Mouse (Mus musculus) CD4-positive naive resting alpha-beta T cell, adult 76 days (primary cell): ENCODE data around the gene Olfr1134. TPM values are rescaled to one million over a fixed set of nuclear protein-coding genes. Genes with fewer than 3 reads are reported as not detected.

Source experiments
- total RNA-seq: library from RNA; stranded (reverse); gene quantifications from one replicate; pipeline ENCODE4 v1.2.4, GENCODE M21; 2023

Olfr1134 gene
- not detected for total RNA-seq

DNA sequence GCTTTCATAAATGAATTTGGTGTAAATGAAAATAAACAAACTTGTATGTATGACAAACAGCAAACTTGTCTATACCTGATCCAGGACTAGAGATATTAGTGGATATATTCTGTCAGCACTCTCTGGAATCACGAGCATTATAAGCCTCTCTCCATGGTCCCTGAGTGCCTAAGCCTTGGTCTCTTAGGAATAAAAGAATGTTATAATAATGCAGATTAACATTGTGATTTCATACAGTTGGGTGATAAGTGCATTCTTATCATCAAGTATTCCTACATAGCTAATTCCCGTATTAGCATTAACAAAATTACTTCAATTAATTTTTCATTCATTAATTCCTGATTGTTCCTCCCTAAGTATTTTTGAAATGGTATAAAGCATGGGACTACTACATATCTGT, at the start of gene Olfr1134:
Gene Olfr1134 (minus strand): TSS at position 101 of the 400 bp plus-strand sequence.

DNA sequence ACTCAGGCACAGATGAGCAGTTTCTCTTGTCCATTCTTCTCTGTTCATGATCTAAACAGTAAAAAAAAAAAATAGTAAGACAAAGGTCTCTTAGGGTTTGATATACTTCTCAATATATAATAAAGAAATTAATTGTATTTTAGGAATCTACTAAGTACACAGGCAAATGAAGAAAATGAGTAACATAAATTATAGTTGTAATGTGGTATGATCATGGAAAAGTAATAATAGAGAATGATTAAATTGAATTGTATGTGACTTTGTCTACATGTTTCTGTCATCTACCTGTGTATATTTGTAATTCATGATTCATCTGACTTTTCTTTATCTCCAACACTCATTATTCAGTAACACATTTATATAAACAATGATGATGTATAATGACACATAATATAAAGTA, 35.6 kb upstream of the Olfr1134 start, which contains the start of gene Olfr1136:
Gene Olfr1136 (minus strand): TSS at position 101 of the 400 bp plus-strand sequence.

DNA sequence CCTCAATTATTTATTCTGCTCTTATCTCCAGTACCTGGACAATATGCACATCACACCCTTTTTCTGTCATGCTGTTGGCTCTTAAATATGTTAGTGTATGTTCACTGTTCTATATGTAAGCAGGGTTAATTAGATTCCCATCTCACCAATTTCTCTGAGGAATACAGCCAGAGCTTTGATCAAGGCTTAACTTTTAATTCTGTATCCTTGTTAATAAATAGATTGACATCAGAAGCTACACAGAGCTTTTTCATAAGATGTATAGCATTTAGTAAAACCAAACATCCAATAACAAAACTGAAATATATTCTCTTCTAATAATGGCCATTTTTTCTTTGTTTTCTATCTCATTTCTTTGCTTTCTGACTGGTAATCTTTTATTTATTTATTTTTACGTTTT, 15.3 kb upstream of the Olfr1134 start, which contains the start of gene Olfr1135:
Gene Olfr1135 (minus strand): TSS at position 101 of the 400 bp plus-strand sequence.

DNA sequence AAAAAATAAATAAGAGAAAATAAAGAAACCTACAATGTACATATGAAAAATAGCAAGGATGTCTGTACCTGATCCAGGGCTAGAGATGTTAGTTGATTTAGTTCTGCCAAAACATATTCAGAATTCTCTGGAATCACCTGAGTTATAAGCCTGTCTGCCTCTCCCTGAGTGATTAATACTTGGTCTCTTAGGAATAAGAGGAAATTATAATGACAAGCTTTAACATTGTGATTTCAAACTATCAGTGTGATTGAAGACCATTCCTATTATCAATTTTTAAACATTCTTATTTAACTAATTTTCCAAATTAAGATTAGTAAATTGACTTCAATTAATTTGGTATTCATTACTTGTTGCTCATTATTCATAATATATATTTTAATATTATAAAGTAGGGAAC, 11.0 kb downstream of the Olfr1134 start, which contains the start of gene Olfr1133:
Gene Olfr1133 (minus strand): TSS at position 101 of the 400 bp plus-strand sequence.

DNA sequence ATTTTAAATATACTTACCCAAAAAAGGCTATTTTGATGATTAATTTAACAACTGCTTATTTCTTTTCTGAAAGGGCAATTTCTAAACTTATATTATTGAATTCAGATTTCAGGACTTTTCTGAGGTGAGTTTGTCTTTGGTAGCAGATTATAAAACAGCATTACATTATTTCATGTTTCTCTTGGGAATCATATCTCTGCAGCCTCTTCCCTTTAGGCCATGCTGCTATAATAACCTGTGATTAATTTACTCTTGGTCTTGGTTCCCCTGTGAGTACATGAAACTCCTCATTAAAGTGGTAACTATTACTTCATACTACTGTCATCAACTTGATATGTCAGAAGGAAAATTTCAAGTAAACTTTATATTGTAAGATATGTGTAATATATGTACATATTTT, 20.8 kb downstream of the Olfr1134 start, which contains the start of gene Olfr1132:
Gene Olfr1132 (minus strand): TSS at position 101 of the 400 bp plus-strand sequence.

DNA sequence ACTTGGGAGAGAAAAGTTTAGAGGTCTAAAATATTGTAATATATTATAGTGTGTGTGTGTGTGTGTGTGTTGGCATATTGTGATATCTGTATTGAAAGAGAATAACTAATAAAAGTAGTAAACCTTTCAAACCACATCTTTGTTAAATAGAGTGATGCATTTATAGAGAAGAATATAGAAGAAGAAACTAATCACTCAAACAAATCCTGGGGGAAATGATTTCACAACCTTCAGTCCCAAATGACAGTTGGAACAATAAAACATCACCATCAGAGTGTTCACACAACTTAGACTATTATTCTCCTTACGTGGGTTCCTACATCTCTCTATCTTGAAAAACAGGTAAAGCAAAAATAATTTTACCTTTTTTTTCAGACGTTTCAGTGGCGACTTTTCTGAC, 31.5 kb downstream of the Olfr1134 start, which contains the start of gene Olfr1131:
Gene Olfr1131 (plus strand): TSS at position 301 of the 400 bp plus-strand sequence.

DNA sequence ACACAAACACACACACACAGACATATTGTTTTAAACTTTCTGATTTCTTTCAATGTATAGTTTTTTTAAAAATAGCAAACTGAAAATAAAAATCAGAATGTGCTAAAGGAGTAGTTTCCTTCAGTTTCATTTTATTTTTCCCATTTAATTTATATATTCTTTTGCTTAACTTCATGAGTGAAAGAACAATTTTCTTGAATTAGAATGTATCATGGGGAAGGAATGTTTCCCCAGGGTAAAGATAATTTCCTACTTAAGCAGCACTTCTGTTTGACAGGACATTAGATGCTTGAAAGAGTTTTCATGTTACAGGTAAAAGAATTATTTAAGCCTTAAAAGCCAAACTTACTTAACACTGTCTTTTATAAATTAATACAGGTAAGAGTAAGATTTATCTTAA, 52.3 kb downstream of the Olfr1134 start, which contains the start of gene Olfr1130:
Gene Olfr1130 (plus strand): TSS at position 301 of the 400 bp plus-strand sequence.

Other genes with a start within 250 kb of the Olfr1134 start
- not detected for gene Olfr1123, start 241.8 kb downstream of the Olfr1134 start, total RNA-seq
- not detected for gene Olfr1124, start 228.2 kb downstream of the Olfr1134 start, total RNA-seq
- not detected for gene Olfr1126, start 204.5 kb downstream of the Olfr1134 start, total RNA-seq
- not detected for gene Pramel7, start 161.4 kb downstream of the Olfr1134 start, total RNA-seq
- gene Pramel6, start 151.9 kb downstream of the Olfr1134 start, total RNA-seq, result not detected
- not detected for gene Olfr153, start 126.7 kb downstream of the Olfr1134 start, total RNA-seq
- gene Olfr1128, start 112.9 kb downstream of the Olfr1134 start, total RNA-seq, result not detected
- gene Olfr1129, start 84.6 kb downstream of the Olfr1134 start, total RNA-seq, result not detected
- gene Olfr1130, start 52.2 kb downstream of the Olfr1134 start, total RNA-seq, result not detected
- gene Olfr1131, start 31.4 kb downstream of the Olfr1134 start, total RNA-seq, result not detected
- not detected for gene Olfr1132, start 20.9 kb downstream of the Olfr1134 start, total RNA-seq
- not detected for gene Olfr1133, start 11.1 kb downstream of the Olfr1134 start, total RNA-seq
- not detected for gene Olfr1135, start 15.2 kb upstream of the Olfr1134 start, total RNA-seq
- gene Olfr1136, start 35.5 kb upstream of the Olfr1134 start, total RNA-seq, result not detected
- not detected for gene Olfr1137, start 54.7 kb upstream of the Olfr1134 start, total RNA-seq
- not detected for gene Olfr1138, start 81.5 kb upstream of the Olfr1134 start, total RNA-seq
- not detected for gene Olfr1140, start 85.3 kb upstream of the Olfr1134 start, total RNA-seq
- not detected for gene Olfr1141, start 95.5 kb upstream of the Olfr1134 start, total RNA-seq
- gene Olfr152, start 121.0 kb upstream of the Olfr1134 start, total RNA-seq, result not detected
- gene Olfr1143, start 142.1 kb upstream of the Olfr1134 start, total RNA-seq, result not detected
- gene Olfr1145, start 151.4 kb upstream of the Olfr1134 start, total RNA-seq, result not detected
- not detected for gene Olfr1148, start 172.1 kb upstream of the Olfr1134 start, total RNA-seq
- gene Olfr1150-ps1, start 185.5 kb upstream of the Olfr1134 start, total RNA-seq, result not detected
- gene Olfr1151, start 197.4 kb upstream of the Olfr1134 start, total RNA-seq, result not detected
- not detected for gene Olfr1152, start 208.0 kb upstream of the Olfr1134 start, total RNA-seq
- not detected for gene Olfr1153, start 236.5 kb upstream of the Olfr1134 start, total RNA-seq
- gene Olfr1154, start 246.7 kb upstream of the Olfr1134 start, total RNA-seq, result not detected